Comparison of ENCODE assay signal across 9 mouse cellular contexts in the genomic region with DNA sequence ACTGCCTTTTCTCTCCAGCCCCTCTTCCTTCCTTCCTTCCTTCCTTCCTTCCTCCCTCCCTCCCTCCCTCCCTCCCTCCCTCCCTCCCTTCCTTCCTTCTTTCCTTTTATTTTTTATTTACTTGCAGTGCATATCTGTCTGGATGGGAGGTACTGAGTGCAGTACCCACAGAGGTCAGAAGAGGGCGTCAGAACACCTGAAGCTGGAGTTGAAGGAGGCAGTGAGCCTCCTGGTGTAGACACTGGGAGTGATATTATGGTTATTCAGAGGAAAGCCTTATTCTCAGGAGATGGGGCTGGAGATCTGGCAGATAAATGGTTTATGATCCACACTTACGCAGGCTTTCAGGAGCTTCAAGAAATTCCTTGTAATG. TPM values are rescaled to one million over a fixed set of nuclear protein-coding genes. Genes with fewer than 3 reads are reported as not detected.
DNase-seq lines count a peak whose midpoint lies in the region; ATAC-seq and TF ChIP-seq lines count a peak whose summit lies in the region.
"Had no signal": no experiment of that assay in that cellular context is flagged by ENCODE, and none has a peak within 500 bp of the region (broad histone marks: within the 10 kb centered on the region; RNA-seq: fewer than 3 reads in every experiment).

No protein-coding gene starts in this region.

- no peak overlapping the region for H3K4me3 ChIP-seq in liver, embryonic 11.5 days (ENCODE audit: low read depth, low read length)
- H3K4me3 ChIP-seq in stomach, postnatal 0 days (ENCODE audit: low read depth, low read length): no peak overlapping the region
- H3K4me3 ChIP-seq: neural tube, embryonic 13.5 days had no signal

- no peak for TF ChIP-seq EP300 in stomach, postnatal 0 days (optimal IDR thresholded peaks at IDR 0.05)

- intact Hi-C loops in left cerebral cortex, postnatal 4 days (cut with DNase I): no loop called here

- peaks cover 12% of the 10 kb centered on the region for H3K27me3 ChIP-seq in liver, embryonic 11.5 days (replicated peaks; ENCODE audit: control insufficient read depth, insufficient read depth, low read length)
- 0 out of 2 replicates have a peak, but pooled peaks cover 2% of the 10 kb centered on the region for H3K27me3 ChIP-seq in stomach, postnatal 0 days (ENCODE audit: control insufficient read depth, insufficient read depth, low read length)

- DNase-seq in liver (peak; percentile 32), NIH3T3 (ENCODE audit: low read depth) (peak; percentile 64)
- no peak for DNase-seq in liver, embryonic 11.5 days (ENCODE audit: low spot score)
- DNase-seq in cerebellum, adult 9-11 months: peak; percentile 73
- peak; percentile 64 for DNase-seq in left cerebral cortex, postnatal 4 days
- DNase-seq in stomach, postnatal 0 days (ENCODE audit: low spot score): peak; percentile 33
- no peak for DNase-seq in yolk sac, embryonic 10.5 days (ENCODE audit: low spot score)

- H3K36me3 ChIP-seq in liver, embryonic 11.5 days (ENCODE audit: control insufficient read depth, insufficient read depth, low read length): no peaks in the 10 kb centered on the region
- no peaks in the 10 kb centered on the region for H3K36me3 ChIP-seq in stomach, postnatal 0 days (ENCODE audit: control insufficient read depth, insufficient read depth, low read length)
- H3K36me3 ChIP-seq: neural tube, embryonic 13.5 days had no signal

- 0 out of 2 replicates have a peak, but pooled peaks cover 4% of the 10 kb centered on the region for H3K9me3 ChIP-seq in liver, embryonic 11.5 days (ENCODE audit: control insufficient read depth, low read length)
- H3K9me3 ChIP-seq in stomach, postnatal 0 days (ENCODE audit: control insufficient read depth, low read length): no peaks in the 10 kb centered on the region
- H3K9me3 ChIP-seq: neural tube, embryonic 13.5 days had no signal

- H3K9ac ChIP-seq in liver, embryonic 11.5 days (ENCODE audit: low read depth, low read length): no peak overlapping the region
- no peak overlapping the region for H3K9ac ChIP-seq in stomach, postnatal 0 days (ENCODE audit: low read length)
- H3K9ac ChIP-seq: neural tube, embryonic 13.5 days had no signal

- no peak for ATAC-seq in liver, embryonic 11.5 days (replicated peaks; ENCODE audit: low FRiP score)
- ATAC-seq in stomach, postnatal 0 days (ENCODE audit: low FRiP score, low TSS enrichment): no peak

- WGBS in liver, embryonic 11.5 days: 46% methylated on average over 2 of the region's 2 CpGs
- 46% methylated on average over 2 of the region's 2 CpGs for WGBS in stomach, postnatal 0 days

- H3K4me2 ChIP-seq in liver, embryonic 11.5 days: no peak overlapping the region
- no peak overlapping the region for H3K4me2 ChIP-seq in stomach, postnatal 0 days (replicated peaks; ENCODE audit: low read depth)
- H3K4me2 ChIP-seq: neural tube, embryonic 13.5 days had no signal

- H3K27ac ChIP-seq in liver, embryonic 11.5 days (ENCODE audit: low read depth, low read length): no peak overlapping the region
- H3K27ac ChIP-seq in stomach, postnatal 0 days (replicated peaks): no peak overlapping the region
- H3K27ac ChIP-seq: neural tube, embryonic 13.5 days had no signal

- TF ChIP-seq CTCF in stomach, postnatal 0 days (IDR thresholded peaks at IDR 0.05; ENCODE audit: low read depth): peak; percentile 64

- H3K4me1 ChIP-seq in liver, embryonic 11.5 days (replicated peaks; ENCODE audit: control insufficient read depth, insufficient read depth, low read length): no peaks in the 10 kb centered on the region
- H3K4me1 ChIP-seq in stomach, postnatal 0 days (replicated peaks; ENCODE audit: control insufficient read depth, insufficient read depth): no peaks in the 10 kb centered on the region
- H3K4me1 ChIP-seq: neural tube, embryonic 13.5 days had no signal

RNA-seq across cellular contexts. Expression of a gene that starts 16.0 kb away (rescaled TPM):
- not detected in 2 replicates for polyA plus RNA-seq in liver, embryonic 11.5 days (2014; fragmentation: Nextera tagmentation; extraction: Ambion mirVana)
- not detected for total RNA-seq in left cerebral cortex, postnatal 4 days (2021)
- polyA plus RNA-seq in stomach, postnatal 0 days (2015; fragmentation: Nextera tagmentation; extraction: Ambion mirVana): not detected in 2 replicates
- total RNA-seq: layer of hippocampus, postnatal 25 days had no signal
- polyA plus RNA-seq: neural tube, embryonic 13.5 days had no signal

RNA-seq across cellular contexts. Expression of a gene that starts 20.1 kb away (rescaled TPM):
- polyA plus RNA-seq in liver, embryonic 11.5 days (2014; fragmentation: Nextera tagmentation; extraction: Ambion mirVana): not detected in 2 replicates
- not detected for total RNA-seq in left cerebral cortex, postnatal 4 days (2021)
- polyA plus RNA-seq in stomach, postnatal 0 days (2015; fragmentation: Nextera tagmentation; extraction: Ambion mirVana): not detected in 2 replicates
- total RNA-seq: layer of hippocampus, postnatal 25 days had no signal
- polyA plus RNA-seq: neural tube, embryonic 13.5 days had no signal

RNA-seq across cellular contexts. Expression of a gene that starts 29.5 kb away (rescaled TPM):
- polyA plus RNA-seq in liver, embryonic 11.5 days (2014; fragmentation: Nextera tagmentation; extraction: Ambion mirVana): 0.90 and 1.1 TPM in 2 replicates
- total RNA-seq in left cerebral cortex, postnatal 4 days (2021): 1 to 10 TPM; 2.5 to 2.8 TPM
- polyA plus RNA-seq in stomach, postnatal 0 days (2015; fragmentation: Nextera tagmentation; extraction: Ambion mirVana): 11.1 and 11.4 TPM in 2 replicates

RNA-seq across cellular contexts. Expression of a gene that starts 30.7 kb away (rescaled TPM):
- polyA plus RNA-seq in liver, embryonic 11.5 days (2014; fragmentation: Nextera tagmentation; extraction: Ambion mirVana): 109 and 117 TPM in 2 replicates
- total RNA-seq in left cerebral cortex, postnatal 4 days (2021): 100 to 1,000 TPM; 169 to 191 TPM
- 52.9 and 60.0 TPM in 2 replicates for polyA plus RNA-seq in stomach, postnatal 0 days (2015; fragmentation: Nextera tagmentation; extraction: Ambion mirVana)

RNA-seq across cellular contexts. Expression of a gene that starts 30.7 kb away (rescaled TPM):
- 1.5 and 2.0 TPM in 2 replicates for polyA plus RNA-seq in liver, embryonic 11.5 days (2014; fragmentation: Nextera tagmentation; extraction: Ambion mirVana)
- total RNA-seq in left cerebral cortex, postnatal 4 days (2021): under 1 TPM; 0.64 to 0.82 TPM
- 0.57 and 0.65 TPM in 2 replicates for polyA plus RNA-seq in stomach, postnatal 0 days (2015; fragmentation: Nextera tagmentation; extraction: Ambion mirVana)

Comparison
In these comparisons a context has a peak if more than half of its experiments do, and no peak if none do; other contexts are left out.
1. DNase-seq: peak in liver (single experiment), NIH3T3 (single experiment), cerebellum, adult 9-11 months (single experiment), left cerebral cortex, postnatal 4 days (single experiment) and stomach, postnatal 0 days (single experiment); none in liver, embryonic 11.5 days (single experiment) and yolk sac, embryonic 10.5 days (single experiment).